In genomic region chr7:120969221-120969620, GRCm38 (mm10) we compare ENCODE assay signal across 1 mouse cellular context.
TF ChIP-seq lines count a peak whose summit lies in the region.

No protein-coding gene starts in this region.

TF ChIP-seq in MEL, 35 proteins besides CTCF, POLR2A, EP300 and RAD21:
- TF ChIP-seq SIN3A (IDR thresholded peaks at IDR 0.05; ENCODE audit: low read length) (peak; percentile 60), ETS1 (IDR thresholded peaks at IDR 0.05; ENCODE audit: low read depth, low read length) (peak; percentile 63; the same call in 1 of the 2 replicates), GATA1 (IDR thresholded peaks at IDR 0.05; ENCODE audit: low read depth, low read length) (peak; percentile 69), RCOR1 (IDR thresholded peaks at IDR 0.05; ENCODE audit: low read depth, low read length) (0 out of 2 replicates have a peak, but pooled peaks have one; percentile 43), ZNF384 (IDR thresholded peaks at IDR 0.05; ENCODE audit: low read depth, low read length) (no peak), GABPA (IDR thresholded peaks at IDR 0.05; ENCODE audit: low read depth, low read length) (no peak), TCF12 (IDR thresholded peaks at IDR 0.05; ENCODE audit: low read depth, low read length) (peak; percentile 44; the same call in 1 of the 2 replicates)
TF ChIP-seq in MEL: peak in this region for 5.
